Mouse (Mus musculus): ENCODE data around the gene Fancd2os. TPM values are rescaled to one million over a fixed set of nuclear protein-coding genes. Genes with fewer than 3 reads are reported as not detected.

Fancd2os gene
- total RNA-seq, 1 experiment = 0.45 TPM

DNA sequence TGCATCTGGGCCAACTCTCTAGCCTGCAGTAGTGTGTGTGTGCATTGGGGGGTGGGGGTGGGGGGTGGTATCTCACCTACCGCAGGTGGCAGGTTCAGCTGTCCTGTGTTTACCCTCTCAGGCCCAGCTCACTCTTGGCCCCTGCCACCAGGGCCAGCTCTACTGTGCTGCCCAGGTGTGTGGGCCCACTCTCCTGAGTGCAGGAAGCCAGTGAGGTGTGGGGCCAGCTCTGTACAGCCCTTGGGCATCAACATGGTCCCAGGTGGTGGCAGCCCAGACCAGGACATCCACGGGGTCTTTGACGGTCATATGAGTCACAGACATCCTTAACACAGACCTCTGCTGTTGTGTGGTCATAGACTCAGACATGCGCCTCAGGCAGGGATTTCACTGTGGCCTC is 32.3 kb upstream of the Fancd2os start:
- in situ Hi-C loops (cut with MboI; ENCODE audit: low sequenced_read_pairs in 2 of 2, unreplicated experiment in 2 of 2) = no loop called here
- Histone ChIP-seq H3K36me3 (ENCODE audit: control insufficient read depth, insufficient read depth, low read length, poor library complexity, severe bottlenecking) (peaks cover 15% of the 10 kb centered on the region), H3K9ac (ENCODE audit: insufficient read depth, low read depth, low read length, poor library complexity, severe bottlenecking) (no peak overlapping the region), H3K4me1 (ENCODE audit: control insufficient read depth in 2 of 2, insufficient read depth in 2 of 2, low read length in 2 of 2, poor library complexity in 1 of 2) (0 out of 4 replicates have a peak, but pooled peaks cover 0 to 2% of the 10 kb centered on the region in 2 experiments), H3K9me3 (ENCODE audit: control insufficient read depth, insufficient read depth, low read depth, low read length) (no peaks in the 10 kb centered on the region), H3K4me3 (ENCODE audit: insufficient read depth in 1 of 2, low read depth in 1 of 2, low read length in 2 of 2, poor library complexity in 1 of 2, severe bottlenecking in 1 of 2) (no peak overlapping the region), H3K27ac (ENCODE audit: insufficient read depth, low read depth, low read length, poor library complexity, severe bottlenecking) (no peak overlapping the region)
- no peak for TF ChIP-seq HCFC1 (IDR thresholded peaks at IDR 0.05; ENCODE audit: borderline replicate concordance, insufficient read depth, low read length)
- TF ChIP-seq ZC3H11A (IDR thresholded peaks at IDR 0.05; ENCODE audit: borderline replicate concordance, low read depth, low read length) = no peak
- TF ChIP-seq MAFK (IDR thresholded peaks at IDR 0.05; ENCODE audit: insufficient read depth, low read depth, low read length) = no peak
- TF ChIP-seq CHD2 (IDR thresholded peaks at IDR 0.05; ENCODE audit: low read depth, low read length) = no peak
- no peak for TF ChIP-seq ZNF384 (IDR thresholded peaks at IDR 0.05; ENCODE audit: low read depth, low read length)
- DNase-seq (ENCODE audit: low read depth, low spot score) = no peak

DNA sequence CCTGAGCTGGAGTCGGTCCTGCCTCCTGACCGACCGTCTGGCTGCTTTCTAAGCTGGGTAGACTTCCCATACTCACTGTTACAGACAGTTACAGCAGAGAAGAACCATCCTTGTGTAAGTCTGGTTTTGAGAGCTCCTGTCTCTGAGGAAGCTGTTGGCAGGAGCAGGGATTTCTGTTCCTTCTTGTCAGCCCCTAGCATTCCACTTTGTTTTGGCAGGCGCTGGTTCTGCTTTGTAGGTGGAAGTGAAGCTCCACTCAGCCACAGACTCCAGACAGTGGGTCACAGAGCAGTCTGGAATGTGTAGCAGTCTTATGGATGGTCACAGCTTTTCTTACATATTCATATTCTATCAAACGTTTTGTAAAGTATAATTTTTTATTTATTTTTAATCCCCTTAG is 29.8 kb upstream of the Fancd2os start:
- H3K9me3 ChIP-seq (ENCODE audit: control insufficient read depth, insufficient read depth, low read depth, low read length) = no peaks in the 10 kb centered on the region
- peaks cover 15% of the 10 kb centered on the region for H3K36me3 ChIP-seq (ENCODE audit: control insufficient read depth, insufficient read depth, low read length, poor library complexity, severe bottlenecking)
- no peak overlapping the region for H3K9ac ChIP-seq (ENCODE audit: insufficient read depth, low read depth, low read length, poor library complexity, severe bottlenecking)
- in situ Hi-C loops (cut with MboI; ENCODE audit: low sequenced_read_pairs in 2 of 2, unreplicated experiment in 2 of 2) = no loop called here
- TF ChIP-seq MAFK (IDR thresholded peaks at IDR 0.05; ENCODE audit: insufficient read depth, low read depth, low read length) = no peak
- TF ChIP-seq ZNF384 (IDR thresholded peaks at IDR 0.05; ENCODE audit: low read depth, low read length) = no peak
- 0 out of 4 replicates have a peak, but pooled peaks cover 0 to 2% of the 10 kb centered on the region in 2 experiments for H3K4me1 ChIP-seq (ENCODE audit: control insufficient read depth in 2 of 2, insufficient read depth in 2 of 2, low read length in 2 of 2, poor library complexity in 1 of 2)
- no peak overlapping the region for H3K27ac ChIP-seq (ENCODE audit: insufficient read depth, low read depth, low read length, poor library complexity, severe bottlenecking)
- DNase-seq (ENCODE audit: low read depth, low spot score) = no peak
- no peak overlapping the region for H3K4me3 ChIP-seq (ENCODE audit: insufficient read depth in 1 of 2, low read depth in 1 of 2, low read length in 2 of 2, poor library complexity in 1 of 2, severe bottlenecking in 1 of 2)

DNA sequence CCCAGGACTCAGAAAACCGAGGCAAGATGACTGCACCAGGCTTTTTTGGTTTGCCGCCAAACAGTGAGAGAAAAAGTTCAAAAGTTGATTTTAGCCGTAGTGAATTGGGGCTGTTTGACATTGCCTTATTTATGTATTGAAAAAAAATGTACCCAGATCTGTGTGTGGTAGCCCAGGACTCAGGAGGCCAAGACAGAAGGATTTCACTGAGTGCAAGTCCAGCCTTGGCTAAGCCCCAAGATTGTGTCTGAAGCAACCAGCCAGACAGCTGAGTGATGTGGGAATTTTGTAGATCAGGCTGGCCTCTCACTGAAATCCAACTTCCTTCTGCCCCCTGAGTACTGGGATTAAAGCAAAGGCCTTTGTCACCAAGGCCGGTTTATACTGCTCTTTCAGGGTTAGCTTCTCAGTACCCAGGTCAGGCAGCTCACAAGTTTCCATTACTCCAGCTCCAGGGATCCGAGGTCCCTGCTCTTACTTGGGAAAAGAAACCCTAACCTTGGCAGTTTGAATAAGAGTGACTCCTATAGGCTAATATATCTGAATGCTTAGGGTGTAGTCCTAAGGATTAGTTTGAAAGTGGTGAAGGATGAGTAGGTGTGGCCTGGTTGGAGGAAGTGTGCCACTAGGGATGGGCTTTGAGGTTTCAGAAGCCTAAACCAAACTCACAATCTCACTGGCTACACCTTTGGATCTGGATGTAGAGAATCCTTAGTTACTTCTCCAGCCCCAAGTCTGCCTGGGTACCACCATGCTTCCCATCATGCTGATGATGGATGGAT is 24.7 kb upstream of the Fancd2os start:
- DNase-seq (ENCODE audit: low read depth, low spot score) = no peak
- Histone ChIP-seq H3K4me3 (ENCODE audit: insufficient read depth in 1 of 2, low read depth in 1 of 2, low read length in 2 of 2, poor library complexity in 1 of 2, severe bottlenecking in 1 of 2) (peak overlapping the region in 1 of 2 experiments; percentile 88; a peak in 1 of 4 replicates), H3K4me1 (ENCODE audit: control insufficient read depth in 2 of 2, insufficient read depth in 2 of 2, low read length in 2 of 2, poor library complexity in 1 of 2) (no peaks in the 10 kb centered on the region), H3K36me3 (ENCODE audit: control insufficient read depth, insufficient read depth, low read length, poor library complexity, severe bottlenecking) (peaks cover 13% of the 10 kb centered on the region), H3K9me3 (ENCODE audit: control insufficient read depth, insufficient read depth, low read depth, low read length) (no peaks in the 10 kb centered on the region), H3K27ac (ENCODE audit: insufficient read depth, low read depth, low read length, poor library complexity, severe bottlenecking) (no peak overlapping the region), H3K9ac (ENCODE audit: insufficient read depth, low read depth, low read length, poor library complexity, severe bottlenecking) (peak overlapping the region; percentile 91; the same call in 1 of the 2 replicates)
- in situ Hi-C loops (cut with MboI; ENCODE audit: low sequenced_read_pairs in 2 of 2, unreplicated experiment in 2 of 2) = no loop called here
- TF ChIP-seq HCFC1 (IDR thresholded peaks at IDR 0.05; ENCODE audit: borderline replicate concordance, insufficient read depth, low read length) (no peak), MAFK (IDR thresholded peaks at IDR 0.05; ENCODE audit: insufficient read depth, low read depth, low read length) (no peak), CHD2 (IDR thresholded peaks at IDR 0.05; ENCODE audit: low read depth, low read length) (no peak), ZC3H11A (IDR thresholded peaks at IDR 0.05; ENCODE audit: borderline replicate concordance, low read depth, low read length) (no peak), ZNF384 (IDR thresholded peaks at IDR 0.05; ENCODE audit: low read depth, low read length) (no peak)

DNA sequence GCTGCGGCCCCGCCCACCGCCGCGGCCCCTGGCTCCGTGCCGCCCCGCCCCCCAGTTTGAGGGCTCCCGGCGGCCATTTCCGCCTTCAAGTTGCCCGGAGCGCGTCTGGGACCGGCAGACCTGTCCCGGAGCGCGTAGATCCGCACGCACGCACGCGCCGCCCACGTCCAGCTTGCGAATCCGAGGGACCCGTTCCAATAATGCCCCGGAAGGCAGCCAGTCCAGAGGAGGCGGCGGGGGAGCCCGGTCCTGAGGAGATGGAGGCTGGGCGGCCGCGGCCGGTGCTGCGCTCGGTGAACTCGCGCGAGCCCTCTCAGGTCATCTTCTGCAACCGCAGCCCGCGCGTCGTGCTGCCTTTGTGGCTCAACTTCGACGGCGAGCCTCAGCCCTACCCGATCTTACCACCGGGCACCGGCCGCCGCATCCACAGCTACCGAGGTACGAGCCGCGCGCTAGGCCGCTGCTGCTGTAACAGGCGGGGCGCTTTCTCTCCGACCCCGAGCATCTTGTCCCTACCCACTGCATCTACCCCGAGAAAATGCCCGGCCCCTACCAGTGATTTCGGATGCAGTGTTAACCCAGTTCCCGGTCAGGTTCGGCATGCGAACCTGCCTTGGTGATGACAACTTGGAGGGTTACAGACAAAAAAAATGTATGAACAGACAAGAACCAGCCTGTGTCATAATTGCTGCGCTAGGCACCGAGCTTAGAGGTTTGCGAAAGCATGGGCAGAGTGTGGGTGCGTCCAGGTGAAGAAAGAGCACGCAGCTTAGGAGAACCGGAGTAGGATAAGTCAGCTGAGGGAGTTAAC is 23.6 kb upstream of the Fancd2os start, which contains the start of gene Vhl:
Gene Vhl, plus strand, starts transcription at position 19 of the 811 bp plus-strand sequence.
- Histone ChIP-seq H3K4me1 (ENCODE audit: control insufficient read depth in 2 of 2, insufficient read depth in 2 of 2, low read length in 2 of 2, poor library complexity in 1 of 2) (no peaks in the 10 kb centered on the region), H3K9me3 (ENCODE audit: control insufficient read depth, insufficient read depth, low read depth, low read length) (no peaks in the 10 kb centered on the region), H3K27ac (ENCODE audit: insufficient read depth, low read depth, low read length, poor library complexity, severe bottlenecking) (no peak within 1 kb of the TSS), H3K9ac (ENCODE audit: insufficient read depth, low read depth, low read length, poor library complexity, severe bottlenecking) (peak within 1 kb of the TSS; percentile 91), H3K36me3 (ENCODE audit: control insufficient read depth, insufficient read depth, low read length, poor library complexity, severe bottlenecking) (peaks cover 6% of the 10 kb centered on the region), H3K4me3 (ENCODE audit: insufficient read depth in 1 of 2, low read depth in 1 of 2, low read length in 2 of 2, poor library complexity in 1 of 2, severe bottlenecking in 1 of 2) (peak within 1 kb of the TSS; percentile 87 to 88)
- in situ Hi-C loops (cut with MboI; ENCODE audit: low sequenced_read_pairs in 2 of 2, unreplicated experiment in 2 of 2) = no loop called here
- no peak for TF ChIP-seq HCFC1 (IDR thresholded peaks at IDR 0.05; ENCODE audit: borderline replicate concordance, insufficient read depth, low read length)
- no peak for TF ChIP-seq ZC3H11A (IDR thresholded peaks at IDR 0.05; ENCODE audit: borderline replicate concordance, low read depth, low read length)
- TF ChIP-seq CHD2 (IDR thresholded peaks at IDR 0.05; ENCODE audit: low read depth, low read length) = 0 out of 2 replicates have a peak, but pooled peaks have one; percentile 23
- no peak for DNase-seq (ENCODE audit: low read depth, low spot score)

All from ES-E14 (cell line).